Mouse (Mus musculus) A20 (cell line): ENCODE results near the gene Rxrg.

Source experiments
- DNase-seq: peaks from one replicate; pipeline ENCODE4 v3.0.0-alpha.2; 2011; ENCODE audit warnings: low read depth, low spot score

Rxrg gene

GRCm38 (mm10) chr1:167598255-167599081 is at the start of gene Rxrg:
TSS of gene Rxrg (plus strand) at chr1:167598384.
- DNase-seq, result no peak

GRCm38 (mm10) chr1:167549324-167549723 is 48.9 kb upstream of the Rxrg start:
- no peak for DNase-seq

GRCm38 (mm10) chr1:167551601-167552000 is 46.6 kb upstream of the Rxrg start:
- no peak for DNase-seq

- DNase-seq, result no peak
Observed at GRCm38 (mm10) chr1:167553959-167554526, 44.1 kb upstream of the Rxrg start.

GRCm38 (mm10) chr1:167566571-167566970 is 31.6 kb upstream of the Rxrg start:
- DNase-seq, result no peak

- DNase-seq, result no peak
Observed at GRCm38 (mm10) chr1:167579131-167579530, 19.1 kb upstream of the Rxrg start.

GRCm38 (mm10) chr1:167583195-167583594 is 15.0 kb upstream of the Rxrg start:
- DNase-seq, result no peak

GRCm38 (mm10) chr1:167583888-167584287 is 14.3 kb upstream of the Rxrg start:
- no peak for DNase-seq

GRCm38 (mm10) chr1:167588747-167589558 is 9.2 kb upstream of the Rxrg start:
- DNase-seq, result no peak

- DNase-seq, result no peak
Observed at GRCm38 (mm10) chr1:167592175-167592574, 6.0 kb upstream of the Rxrg start.

GRCm38 (mm10) chr1:167599211-167599735 is 1.1 kb downstream of the Rxrg start:
- no peak for DNase-seq

- DNase-seq, result no peak
Observed at GRCm38 (mm10) chr1:167608201-167608741, 10.1 kb downstream of the Rxrg start.

GRCm38 (mm10) chr1:167617131-167617530 is 18.9 kb downstream of the Rxrg start:
- DNase-seq, result no peak

- DNase-seq, result no peak
Observed at GRCm38 (mm10) chr1:167617995-167618489, 19.9 kb downstream of the Rxrg start.

GRCm38 (mm10) chr1:167620206-167620795 is 22.1 kb downstream of the Rxrg start:
- DNase-seq, result no peak

- no peak for DNase-seq
Observed at GRCm38 (mm10) chr1:167625098-167625497, 26.9 kb downstream of the Rxrg start.

GRCm38 (mm10) chr1:167631765-167632164 is 33.6 kb downstream of the Rxrg start:
- DNase-seq, result no peak

GRCm38 (mm10) chr1:167635702-167636101 is 37.5 kb downstream of the Rxrg start:
- no peak for DNase-seq

- peak; percentile 56 for DNase-seq
Observed at GRCm38 (mm10) chr1:167636948-167637347, 38.8 kb downstream of the Rxrg start.

GRCm38 (mm10) chr1:167638053-167638452 is 39.9 kb downstream of the Rxrg start:
- peak; percentile 23 for DNase-seq

- no peak for DNase-seq
Observed at GRCm38 (mm10) chr1:167638901-167639300, 40.7 kb downstream of the Rxrg start.
